Mouse (Mus musculus): ENCODE data around the gene Klhl26. TPM values are rescaled to one million over a fixed set of nuclear protein-coding genes. Genes with fewer than 3 reads are reported as not detected.
A peak's percentile ranks its signal among the peaks of the same experiment; 100 is the strongest.

Gene Klhl26
- polyA plus RNA-seq, 1 experiment from 2014 or later: 24.2 TPM

GRCm38 (mm10) chr8:70493692-70494415 is 17.1 kb upstream of the Klhl26 start:
- Histone ChIP-seq H3K9me3 (ENCODE audit: control insufficient read depth, low read length) (no peaks in the 10 kb centered on the region), H3K36me3 (ENCODE audit: control insufficient read depth, insufficient read depth, low read length) (no peaks in the 10 kb centered on the region), H3K9ac (replicated peaks; ENCODE audit: low read length) (no peak overlapping the region; the same call in 1 of the 2 replicates), H3K27me3 (ENCODE audit: control insufficient read depth, insufficient read depth, low read length) (peaks cover 93% of the 10 kb centered on the region), H3K4me3 (replicated peaks; ENCODE audit: low read depth, low read length) (peak overlapping the region; percentile 31), H3K4me2 (ENCODE audit: low read length) (peak overlapping the region; percentile 53), H3K27ac (replicated peaks; ENCODE audit: low read depth, low read length) (no peak overlapping the region), H3K4me1 (ENCODE audit: control insufficient read depth, insufficient read depth, low read length) (peaks cover 17% of the 10 kb centered on the region; the same call in 1 of the 2 replicates)
- no peak for ATAC-seq (ENCODE audit: low FRiP score, low TSS enrichment)
- WGBS: 1% methylated on average over 47 of the region's 47 CpGs
- no peak for DNase-seq

- Histone ChIP-seq H3K9me3 (ENCODE audit: control insufficient read depth, low read length) (no peaks in the 10 kb centered on the region), H3K4me1 (ENCODE audit: control insufficient read depth, insufficient read depth, low read length) (peaks cover 26% of the 10 kb centered on the region), H3K27me3 (ENCODE audit: control insufficient read depth, insufficient read depth, low read length) (peaks cover 96% of the 10 kb centered on the region), H3K9ac (replicated peaks; ENCODE audit: low read length) (peak within 1 kb of the TSS; percentile 34; the same call in 1 of the 2 replicates), H3K36me3 (ENCODE audit: control insufficient read depth, insufficient read depth, low read length) (no peaks in the 10 kb centered on the region), H3K4me3 (replicated peaks; ENCODE audit: low read depth, low read length) (peak within 1 kb of the TSS; percentile 31), H3K27ac (replicated peaks; ENCODE audit: low read depth, low read length) (no peak within 1 kb of the TSS), H3K4me2 (ENCODE audit: low read length) (peak within 1 kb of the TSS; percentile 53)
- WGBS: under 1% methylated on average over 89 of the region's 93 CpGs
- DNase-seq (no peak), ATAC-seq (ENCODE audit: low FRiP score, low TSS enrichment) (no peak)
Measured at GRCm38 (mm10) chr8:70492664-70493640, 16.2 kb upstream of the Klhl26 start, which contains the start of gene Crlf1. Gene Crlf1, plus strand, starts transcription at chr8:70493158.

GRCm38 (mm10) chr8:70490880-70491495 is 14.2 kb upstream of the Klhl26 start:
- under 1% methylated on average over 20 of the region's 20 CpGs for WGBS
- no peak overlapping the region for H3K27ac ChIP-seq (replicated peaks; ENCODE audit: low read depth, low read length)
- no peaks in the 10 kb centered on the region for H3K36me3 ChIP-seq (ENCODE audit: control insufficient read depth, insufficient read depth, low read length)
- peaks cover 90% of the 10 kb centered on the region for H3K27me3 ChIP-seq (ENCODE audit: control insufficient read depth, insufficient read depth, low read length)
- no peak overlapping the region for H3K9ac ChIP-seq (replicated peaks; ENCODE audit: low read length)
- DNase-seq: no peak
- H3K4me1 ChIP-seq (ENCODE audit: control insufficient read depth, insufficient read depth, low read length): peaks cover 33% of the 10 kb centered on the region
- no peak overlapping the region for H3K4me2 ChIP-seq (ENCODE audit: low read length)
- ATAC-seq (ENCODE audit: low FRiP score, low TSS enrichment): no peak
- no peaks in the 10 kb centered on the region for H3K9me3 ChIP-seq (ENCODE audit: control insufficient read depth, low read length)
- no peak overlapping the region for H3K4me3 ChIP-seq (replicated peaks; ENCODE audit: low read depth, low read length)

GRCm38 (mm10) chr8:70490061-70490879 is 13.5 kb upstream of the Klhl26 start:
- no peak overlapping the region for H3K4me3 ChIP-seq (replicated peaks; ENCODE audit: low read depth, low read length)
- no peak overlapping the region for H3K9ac ChIP-seq (replicated peaks; ENCODE audit: low read length)
- H3K27me3 ChIP-seq (ENCODE audit: control insufficient read depth, insufficient read depth, low read length): peaks cover 90% of the 10 kb centered on the region
- H3K36me3 ChIP-seq (ENCODE audit: control insufficient read depth, insufficient read depth, low read length): no peaks in the 10 kb centered on the region
- WGBS: 6% methylated on average over 10 of the region's 10 CpGs
- no peak overlapping the region for H3K27ac ChIP-seq (replicated peaks; ENCODE audit: low read depth, low read length)
- DNase-seq (no peak), ATAC-seq (ENCODE audit: low FRiP score, low TSS enrichment) (no peak)
- no peaks in the 10 kb centered on the region for H3K9me3 ChIP-seq (ENCODE audit: control insufficient read depth, low read length)
- peaks cover 29% of the 10 kb centered on the region for H3K4me1 ChIP-seq (ENCODE audit: control insufficient read depth, insufficient read depth, low read length)
- no peak overlapping the region for H3K4me2 ChIP-seq (ENCODE audit: low read length)

- peaks cover 28% of the 10 kb centered on the region for H3K4me1 ChIP-seq (ENCODE audit: control insufficient read depth, insufficient read depth, low read length)
- peaks cover 90% of the 10 kb centered on the region for H3K27me3 ChIP-seq (ENCODE audit: control insufficient read depth, insufficient read depth, low read length)
- H3K36me3 ChIP-seq (ENCODE audit: control insufficient read depth, insufficient read depth, low read length): no peaks in the 10 kb centered on the region
- H3K27ac ChIP-seq (replicated peaks; ENCODE audit: low read depth, low read length): no peak overlapping the region
- H3K4me3 ChIP-seq (replicated peaks; ENCODE audit: low read depth, low read length): no peak overlapping the region
- no peak for DNase-seq
- no peak overlapping the region for H3K9ac ChIP-seq (replicated peaks; ENCODE audit: low read length)
- ATAC-seq (ENCODE audit: low FRiP score, low TSS enrichment): no peak
- H3K4me2 ChIP-seq (ENCODE audit: low read length): peak overlapping the region; percentile 31
- WGBS: 1% methylated on average over 31 of the region's 41 CpGs
- H3K9me3 ChIP-seq (ENCODE audit: control insufficient read depth, low read length): no peaks in the 10 kb centered on the region
Measured at GRCm38 (mm10) chr8:70489576-70489975, 12.8 kb upstream of the Klhl26 start.

GRCm38 (mm10) chr8:70488931-70489470 is 12.2 kb upstream of the Klhl26 start:
- no peak for ATAC-seq (ENCODE audit: low FRiP score, low TSS enrichment)
- no peak overlapping the region for H3K4me3 ChIP-seq (replicated peaks; ENCODE audit: low read depth, low read length)
- peaks cover 90% of the 10 kb centered on the region for H3K27me3 ChIP-seq (ENCODE audit: control insufficient read depth, insufficient read depth, low read length)
- no peaks in the 10 kb centered on the region for H3K9me3 ChIP-seq (ENCODE audit: control insufficient read depth, low read length)
- peaks cover 28% of the 10 kb centered on the region for H3K4me1 ChIP-seq (ENCODE audit: control insufficient read depth, insufficient read depth, low read length)
- WGBS: 4% methylated on average over 14 of the region's 14 CpGs
- H3K9ac ChIP-seq (replicated peaks; ENCODE audit: low read length): no peak overlapping the region; the same call in 1 of the 2 replicates
- H3K36me3 ChIP-seq (ENCODE audit: control insufficient read depth, insufficient read depth, low read length): no peaks in the 10 kb centered on the region
- peak overlapping the region; percentile 31 for H3K4me2 ChIP-seq (ENCODE audit: low read length)
- DNase-seq: no peak
- H3K27ac ChIP-seq (replicated peaks; ENCODE audit: low read depth, low read length): no peak overlapping the region

GRCm38 (mm10) chr8:70487993-70488796 is 11.4 kb upstream of the Klhl26 start:
- peak overlapping the region; percentile 78 for H3K4me2 ChIP-seq (ENCODE audit: low read length)
- peak overlapping the region; percentile 58 for H3K4me3 ChIP-seq (replicated peaks; ENCODE audit: low read depth, low read length)
- H3K27me3 ChIP-seq (ENCODE audit: control insufficient read depth, insufficient read depth, low read length): peaks cover 86% of the 10 kb centered on the region
- no peak overlapping the region for H3K27ac ChIP-seq (replicated peaks; ENCODE audit: low read depth, low read length)
- DNase-seq (no peak), ATAC-seq (ENCODE audit: low FRiP score, low TSS enrichment) (no peak)
- H3K9ac ChIP-seq (replicated peaks; ENCODE audit: low read length): peak overlapping the region; percentile 34
- peaks cover 23% of the 10 kb centered on the region for H3K4me1 ChIP-seq (ENCODE audit: control insufficient read depth, insufficient read depth, low read length)
- WGBS: 3% methylated on average over 55 of the region's 55 CpGs
- H3K9me3 ChIP-seq (ENCODE audit: control insufficient read depth, low read length): no peaks in the 10 kb centered on the region
- H3K36me3 ChIP-seq (ENCODE audit: control insufficient read depth, insufficient read depth, low read length): no peaks in the 10 kb centered on the region

Data from midbrain, embryonic 14.5 days (tissue).